Mouse (Mus musculus) liver, embryonic 11.5 days (tissue): Measurements from ENCODE around the gene Nek10. TPM values are rescaled to one million over a fixed set of nuclear protein-coding genes. Genes with fewer than 3 reads are reported as not detected.
"Not testable (repeated sequence)": the region's sequence is repeated elsewhere in the genome, so short reads cannot be mapped to it uniquely, and the experiment has no call there.

Experiments used
- ATAC-seq: fragments of 200-750 bp; cut with Nextera tagmentation; replicated peaks from 2 replicates; pipeline ENCODE4 v1.8.0; 2017; ENCODE audit warnings: moderate number of reproducible peaks, mild to moderate bottlenecking, moderate TSS enrichment, moderate library complexity; ENCODE audit not compliant: low FRiP score
- DNase-seq: peaks from one replicate; pipeline ENCODE4 v3.0.0-alpha.2; 2017; ENCODE audit warnings: low spot score
- H3K27ac ChIP-seq: fragments of 300-500 bp; sonication (generic); 2 replicates; pipeline ENCODE4 v1.5.1; 2014; ENCODE audit warnings: mild to moderate bottlenecking, low read depth, low read length, control low read depth
- H3K27me3 ChIP-seq: fragments of 300-500 bp; sonication (generic); replicated peaks from 2 replicates; pipeline ENCODE4 v1.6.1; 2014; ENCODE audit warnings: low read length, mixed read lengths; ENCODE audit not compliant: control insufficient read depth, insufficient read depth
- H3K36me3 ChIP-seq: fragments of 300-500 bp; sonication (generic); 2 replicates; pipeline ENCODE4 v1.6.1; 2014; ENCODE audit warnings: mild to moderate bottlenecking, low read length, moderate library complexity, mixed read lengths; ENCODE audit not compliant: control insufficient read depth, insufficient read depth
- H3K4me1 ChIP-seq: fragments of 300-500 bp; sonication (generic); replicated peaks from 2 replicates; pipeline ENCODE4 v1.6.1; 2014; ENCODE audit warnings: low read length, mixed read lengths; ENCODE audit not compliant: control insufficient read depth, insufficient read depth
- H3K4me2 ChIP-seq: fragments of 300-500 bp; sonication (generic); 2 replicates; pipeline ENCODE4 v1.6.1; 2014; ENCODE audit warnings: mild to moderate bottlenecking, control low read depth, moderate library complexity
- H3K4me3 ChIP-seq: fragments of 300-500 bp; sonication (generic); 2 replicates; pipeline ENCODE4 v1.5.1; 2014; ENCODE audit warnings: low read depth, low read length, control low read depth
- H3K9ac ChIP-seq: fragments of 300-500 bp; sonication (generic); 2 replicates; pipeline ENCODE4 v1.6.1; 2014; ENCODE audit warnings: low read depth, low read length, control low read depth
- H3K9me3 ChIP-seq: fragments of 300-500 bp; sonication (generic); 2 replicates; pipeline ENCODE4 v1.6.1; 2016; ENCODE audit warnings: low read length, inconsistent platforms, mixed read lengths; ENCODE audit not compliant: control insufficient read depth
- WGBS: fragments of 180-500 bp; shearing (Covaris S2); extraction: QIAGEN DNeasy Blood & Tissue Kit; methylation state at CpG from one replicate; pipeline ENCODE4 v1.1.7; 2014; 5-methylcytosine and 5-hydroxymethylcytosine counted together
- polyA plus RNA-seq: library from polyadenylated mRNA; unstranded; fragments of >200 nt; fragmentation: Nextera tagmentation; extraction: Ambion mirVana; gene quantifications from 2 replicates; pipeline ENCODE4 v1.2.1, GENCODE M21; 2014

The Nek10 gene
- polyA plus RNA-seq, 1 experiment from 2014 or later, result not detected

GRCm38 (mm10) chr14:14987403-14987802, 184.2 kb downstream of the Nek10 start:
- Histone ChIP-seq H3K4me3 (no peak overlapping the region), H3K4me2 (no peak overlapping the region), H3K27ac (no peak overlapping the region), H3K9me3 (no peaks in the 10 kb centered on the region), H3K27me3 (no peaks in the 10 kb centered on the region), H3K4me1 (no peaks in the 10 kb centered on the region), H3K9ac (no peak overlapping the region), H3K36me3 (no peaks in the 10 kb centered on the region)
- ATAC-seq, result no peak
- WGBS, result 35% methylated on average over 1 of the region's 1 CpGs
- no peak for DNase-seq

GRCm38 (mm10) chr14:14991642-14992041, 188.4 kb downstream of the Nek10 start:
- no peak for ATAC-seq
- no peak overlapping the region for H3K4me2 ChIP-seq
- H3K9me3 ChIP-seq, result no peaks in the 10 kb centered on the region
- H3K4me1 ChIP-seq, result no peaks in the 10 kb centered on the region
- H3K27me3 ChIP-seq, result no peaks in the 10 kb centered on the region
- no peak overlapping the region for H3K27ac ChIP-seq
- H3K4me3 ChIP-seq, result no peak overlapping the region
- H3K36me3 ChIP-seq, result no peaks in the 10 kb centered on the region
- no peak for DNase-seq
- H3K9ac ChIP-seq, result no peak overlapping the region
- 66% methylated on average over 2 of the region's 2 CpGs for WGBS

GRCm38 (mm10) chr14:15011408-15011807, 208.2 kb downstream of the Nek10 start:
- H3K27ac ChIP-seq, result no peak overlapping the region
- no peak overlapping the region for H3K9ac ChIP-seq
- no peaks in the 10 kb centered on the region for H3K36me3 ChIP-seq
- no peak overlapping the region for H3K4me2 ChIP-seq
- ATAC-seq (no peak), DNase-seq (no peak)
- no peak overlapping the region for H3K4me3 ChIP-seq
- no peaks in the 10 kb centered on the region for H3K4me1 ChIP-seq
- H3K27me3 ChIP-seq, result no peaks in the 10 kb centered on the region
- H3K9me3 ChIP-seq, result no peaks in the 10 kb centered on the region
- WGBS, result 72% methylated on average over 4 of the region's 4 CpGs

GRCm38 (mm10) chr14:15014799-15015198, 211.6 kb downstream of the Nek10 start:
- no peak overlapping the region for H3K4me3 ChIP-seq
- H3K9me3 ChIP-seq, result no peaks in the 10 kb centered on the region
- ATAC-seq (no peak), DNase-seq (no peak)
- no peak overlapping the region for H3K9ac ChIP-seq
- H3K27me3 ChIP-seq, result no peaks in the 10 kb centered on the region
- no peaks in the 10 kb centered on the region for H3K36me3 ChIP-seq
- WGBS, result 81% methylated on average over 2 of the region's 2 CpGs
- no peaks in the 10 kb centered on the region for H3K4me1 ChIP-seq
- no peak overlapping the region for H3K4me2 ChIP-seq
- no peak overlapping the region for H3K27ac ChIP-seq

GRCm38 (mm10) chr14:15030626-15031025, 227.4 kb downstream of the Nek10 start:
- not testable (repeated sequence) for H3K36me3 ChIP-seq, H3K4me1 ChIP-seq, H3K4me3 ChIP-seq, ATAC-seq, H3K27me3 ChIP-seq, H3K9me3 ChIP-seq, DNase-seq, H3K4me2 ChIP-seq, H3K9ac ChIP-seq, H3K27ac ChIP-seq
- WGBS, result 90% methylated on average over 4 of the region's 4 CpGs

- not testable (repeated sequence) for H3K27me3 ChIP-seq, H3K4me3 ChIP-seq, ATAC-seq, H3K9ac ChIP-seq, H3K4me1 ChIP-seq, DNase-seq, H3K9me3 ChIP-seq, H3K27ac ChIP-seq, H3K36me3 ChIP-seq, H3K4me2 ChIP-seq
- 86% methylated on average over 8 of the region's 8 CpGs for WGBS
These were observed 231.4 kb downstream of the Nek10 start for GRCm38 (mm10) chr14:15034638-15035037.

GRCm38 (mm10) chr14:15048186-15048585, 245.0 kb downstream of the Nek10 start:
- no peak overlapping the region for H3K4me2 ChIP-seq
- H3K4me3 ChIP-seq, result no peak overlapping the region
- ATAC-seq (no peak), DNase-seq (no peak)
- no peaks in the 10 kb centered on the region for H3K36me3 ChIP-seq
- no peaks in the 10 kb centered on the region for H3K4me1 ChIP-seq
- H3K27me3 ChIP-seq, result no peaks in the 10 kb centered on the region
- no peak overlapping the region for H3K27ac ChIP-seq
- H3K9me3 ChIP-seq, result no peaks in the 10 kb centered on the region
- 61% methylated on average over 4 of the region's 4 CpGs for WGBS
- H3K9ac ChIP-seq, result no peak overlapping the region

GRCm38 (mm10) chr14:15061496-15061895, 258.3 kb downstream of the Nek10 start:
- H3K36me3 ChIP-seq, result no peaks in the 10 kb centered on the region
- no peak overlapping the region for H3K4me3 ChIP-seq
- 0 out of 2 replicates have a peak, but pooled peaks cover 3% of the 10 kb centered on the region for H3K4me1 ChIP-seq
- DNase-seq (no peak), ATAC-seq (no peak)
- H3K9me3 ChIP-seq, result no peaks in the 10 kb centered on the region
- no peak overlapping the region for H3K9ac ChIP-seq
- H3K4me2 ChIP-seq, result no peak overlapping the region
- WGBS, result 68% methylated on average over 2 of the region's 2 CpGs
- H3K27ac ChIP-seq, result no peak overlapping the region
- no peaks in the 10 kb centered on the region for H3K27me3 ChIP-seq
